In the genomic region with DNA sequence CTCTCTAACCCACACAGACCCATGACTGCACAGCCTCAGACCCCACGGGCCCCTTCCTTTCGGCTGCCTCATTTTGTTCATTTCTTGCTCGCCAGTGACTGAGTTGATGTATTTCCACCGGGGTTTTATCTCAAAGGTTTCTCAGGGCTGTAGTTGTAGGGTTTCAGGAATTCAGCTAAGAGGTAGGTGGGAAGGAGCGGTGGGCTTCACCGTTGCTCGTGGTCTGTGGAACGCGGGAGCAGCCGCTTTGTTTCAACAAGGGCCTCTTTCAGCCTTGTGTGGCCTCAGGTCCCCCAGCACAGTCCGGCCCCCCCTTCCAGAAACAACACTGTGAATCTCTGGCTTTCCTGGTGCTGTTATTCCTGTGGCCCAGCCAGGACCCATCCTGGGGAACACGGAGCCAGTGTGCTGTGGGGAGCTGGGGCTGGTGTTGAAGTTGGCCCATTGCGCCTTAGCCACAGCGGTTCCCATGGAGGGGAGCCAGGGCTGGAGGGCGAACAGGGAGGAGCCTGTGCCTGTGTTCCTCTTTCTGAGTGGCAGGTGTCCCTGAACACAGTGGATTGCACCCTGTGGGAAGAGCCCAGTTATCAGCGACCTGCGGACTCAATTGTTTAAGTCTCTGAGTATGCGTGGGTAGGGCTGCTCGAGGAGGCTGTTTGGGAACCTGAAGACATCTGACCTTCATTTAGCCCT, we compare ENCODE assay signal across 10 mouse cellular contexts.
DNase-seq lines count a peak whose midpoint lies in the region; ATAC-seq lines count a peak whose summit lies in the region.
"Had no signal": no experiment of that assay in that cellular context is flagged by ENCODE, and none has a peak within 500 bp of the region (broad histone marks: within the 10 kb centered on the region; RNA-seq: fewer than 3 reads in every experiment).

No protein-coding gene starts in this region.

- no peak overlapping the region for H3K27ac ChIP-seq in embryonic facial prominence, embryonic 15.5 days (replicated peaks)
- H3K27ac ChIP-seq in limb, embryonic 10.5 days = peak overlapping the region; percentile 2; the same call in 1 of the 2 replicates

- no peak overlapping the region for H3K9ac ChIP-seq in embryonic facial prominence, embryonic 15.5 days

- WGBS in embryonic facial prominence, embryonic 15.5 days = 62% methylated on average over 19 of the region's 19 CpGs
- 89% methylated on average over 19 of the region's 19 CpGs for WGBS in limb, embryonic 10.5 days

- no peak overlapping the region for H3K4me3 ChIP-seq in embryonic facial prominence, embryonic 15.5 days (replicated peaks)
- H3K4me3 ChIP-seq in limb, embryonic 10.5 days = no peak overlapping the region

- no peak overlapping the region for H3K4me2 ChIP-seq in embryonic facial prominence, embryonic 15.5 days (replicated peaks)

- peak; percentile 96 for DNase-seq in heart, adult 11 months
- DNase-seq in heart, postnatal 36 days = no peak
- DNase-seq in 416B (ENCODE audit: low read depth) = peak; percentile 14
- DNase-seq in limb, embryonic 10.5 days (ENCODE audit: low spot score) = no peak
- no peak for DNase-seq in thymus, postnatal 14 days
- no peak for DNase-seq in urinary bladder, postnatal 25 days (ENCODE audit: low spot score)
- DNase-seq: cerebellum, postnatal 36 days had no signal

- intact Hi-C loops in heart, postnatal 36 days (cut with DNase I) = no loop called here

- H3K9me3 ChIP-seq in embryonic facial prominence, embryonic 15.5 days (replicated peaks) = no peaks in the 10 kb centered on the region
- H3K9me3 ChIP-seq in limb, embryonic 10.5 days (replicated peaks) = no peaks in the 10 kb centered on the region

- no peaks in the 10 kb centered on the region for H3K27me3 ChIP-seq in embryonic facial prominence, embryonic 15.5 days
- no peaks in the 10 kb centered on the region for H3K27me3 ChIP-seq in limb, embryonic 10.5 days (ENCODE audit: low read depth, poor library complexity, severe bottlenecking)
- H3K27me3 ChIP-seq: CH12.LX had no signal

- H3K4me1 ChIP-seq in embryonic facial prominence, embryonic 15.5 days = peaks cover 14% of the 10 kb centered on the region; the same call in 1 of the 2 replicates
- peaks cover 24% of the 10 kb centered on the region for H3K4me1 ChIP-seq in limb, embryonic 10.5 days

- peak; percentile 73 for ATAC-seq in embryonic facial prominence, embryonic 15.5 days (ENCODE audit: insufficient number of reproducible peaks, low FRiP score, low TSS enrichment, low read depth)
- no peak for ATAC-seq in frontal cortex, adult (ENCODE audit: low TSS enrichment)

- H3K36me3 ChIP-seq in embryonic facial prominence, embryonic 15.5 days = no peaks in the 10 kb centered on the region
- H3K36me3 ChIP-seq in limb, embryonic 10.5 days = no peaks in the 10 kb centered on the region

Comparison
In these comparisons a context has a peak if more than half of its experiments do, and no peak if none do; other contexts are left out.
1. DNase-seq: peak in heart, adult 11 months (single experiment) and 416B (single experiment); none in heart, postnatal 36 days (0 of 2), limb, embryonic 10.5 days (single experiment), thymus, postnatal 14 days (single experiment) and urinary bladder, postnatal 25 days (single experiment).